In the genomic region with DNA sequence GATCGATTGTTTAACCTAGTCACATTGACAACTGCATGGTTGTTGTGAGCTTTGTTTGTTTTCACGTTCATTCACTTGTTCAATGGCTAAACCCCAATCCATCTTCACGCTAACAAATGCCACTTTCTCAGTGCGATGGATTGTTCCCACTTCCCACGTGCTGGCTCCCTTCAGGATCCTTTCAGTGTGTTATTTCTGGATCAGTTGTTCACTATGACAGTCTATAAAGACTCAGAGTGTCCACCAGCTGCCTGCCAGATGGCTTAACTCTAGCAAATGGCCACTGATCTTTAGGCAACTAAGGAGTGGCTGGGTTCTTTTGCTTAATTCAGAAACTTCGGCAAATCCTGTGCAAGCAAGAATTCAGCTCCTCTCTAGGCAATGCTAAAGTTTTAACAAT, we compare ENCODE assay signal across 8 mouse cellular contexts.
DNase-seq lines count a peak whose midpoint lies in the region; ATAC-seq and TF ChIP-seq lines count a peak whose summit lies in the region.

No protein-coding gene starts in this region.

- H3K9ac ChIP-seq in kidney, embryonic 16.5 days (replicated peaks; ENCODE audit: low read length) = no peak overlapping the region
- H3K9ac ChIP-seq in hindbrain, embryonic 15.5 days = no peak overlapping the region
- H3K9ac ChIP-seq in neural tube, embryonic 11.5 days (ENCODE audit: low read length) = no peak overlapping the region
- H3K9ac ChIP-seq in heart, adult 2 months (ENCODE audit: low read depth, low read length) = no peak overlapping the region

- no peak for DNase-seq in kidney, postnatal 36 days
- DNase-seq in embryonic facial prominence, embryonic 10.5 days (ENCODE audit: low spot score) = peak; percentile 42
- DNase-seq in neural tube, embryonic 11.5 days (ENCODE audit: low spot score) = peak; percentile 81
- no peak for DNase-seq in heart, adult 2 months
- DNase-seq in urinary bladder, postnatal 36 days (ENCODE audit: low spot score in 2 of 2) = no peak
- DNase-seq in urinary bladder, postnatal 4 days (ENCODE audit: low spot score in 2 of 2) = no peak

- H3K27ac ChIP-seq in kidney, embryonic 16.5 days (ENCODE audit: low read length) = no peak overlapping the region
- no peak overlapping the region for H3K27ac ChIP-seq in embryonic facial prominence, embryonic 10.5 days (replicated peaks)
- H3K27ac ChIP-seq in hindbrain, embryonic 15.5 days (replicated peaks) = no peak overlapping the region
- H3K27ac ChIP-seq in neural tube, embryonic 11.5 days (ENCODE audit: low read depth, low read length) = no peak overlapping the region
- no peak overlapping the region for H3K27ac ChIP-seq in heart, adult 2 months

- H3K9me3 ChIP-seq in kidney, embryonic 16.5 days (ENCODE audit: low read length) = no peaks in the 10 kb centered on the region
- H3K9me3 ChIP-seq in embryonic facial prominence, embryonic 10.5 days = no peaks in the 10 kb centered on the region
- H3K9me3 ChIP-seq in hindbrain, embryonic 15.5 days = no peaks in the 10 kb centered on the region
- no peaks in the 10 kb centered on the region for H3K9me3 ChIP-seq in neural tube, embryonic 11.5 days (ENCODE audit: control insufficient read depth, low read length)

- WGBS in kidney, embryonic 16.5 days = 23% methylated on average over 6 of the region's 6 CpGs
- 45% methylated on average over 6 of the region's 6 CpGs for WGBS in embryonic facial prominence, embryonic 10.5 days
- 10% methylated on average over 6 of the region's 6 CpGs for WGBS in hindbrain, embryonic 15.5 days
- WGBS in neural tube, embryonic 11.5 days = 6% methylated on average over 6 of the region's 6 CpGs
- 68% methylated on average over 6 of the region's 6 CpGs for WGBS in heart, adult 2 months

- no peak for TF ChIP-seq CTCF in heart, adult 2 months (IDR thresholded peaks at IDR 0.05)

- no peaks in the 10 kb centered on the region for H3K36me3 ChIP-seq in kidney, embryonic 16.5 days (ENCODE audit: insufficient read depth, low read length)
- no peaks in the 10 kb centered on the region for H3K36me3 ChIP-seq in embryonic facial prominence, embryonic 10.5 days (replicated peaks)
- H3K36me3 ChIP-seq in hindbrain, embryonic 15.5 days = no peaks in the 10 kb centered on the region
- H3K36me3 ChIP-seq in neural tube, embryonic 11.5 days (ENCODE audit: control insufficient read depth, insufficient read depth, low read length) = no peaks in the 10 kb centered on the region
- no peaks in the 10 kb centered on the region for H3K36me3 ChIP-seq in heart, adult 2 months (ENCODE audit: control insufficient read depth, insufficient read depth, low read length)

- no peak for TF ChIP-seq POLR2A in heart, adult 2 months (IDR thresholded peaks at IDR 0.05; ENCODE audit: insufficient read depth, low read depth, low read length)

- H3K4me3 ChIP-seq in kidney, embryonic 16.5 days (ENCODE audit: low read length) = no peak overlapping the region
- H3K4me3 ChIP-seq in embryonic facial prominence, embryonic 10.5 days = no peak overlapping the region
- no peak overlapping the region for H3K4me3 ChIP-seq in hindbrain, embryonic 15.5 days
- no peak overlapping the region for H3K4me3 ChIP-seq in neural tube, embryonic 11.5 days (ENCODE audit: low read depth, low read length)
- no peak overlapping the region for H3K4me3 ChIP-seq in heart, adult 2 months

- peak; percentile 39; the same call in 1 of the 2 replicates for ATAC-seq in kidney, embryonic 16.5 days (ENCODE audit: low FRiP score, low TSS enrichment)
- ATAC-seq in hindbrain, embryonic 15.5 days (ENCODE audit: low FRiP score, low read depth) = peak; percentile 83
- peak; percentile 94 for ATAC-seq in neural tube, embryonic 11.5 days (ENCODE audit: insufficient read depth, low FRiP score, low TSS enrichment)

- intact Hi-C loops in heart, adult 2 months (cut with DNase I) = no loop called here

- TF ChIP-seq EP300 in heart, adult 2 months (IDR thresholded peaks at IDR 0.05; ENCODE audit: insufficient read depth, low read depth, low read length) = no peak

- H3K27me3 ChIP-seq in kidney, embryonic 16.5 days (ENCODE audit: insufficient read depth, low read length) = no peaks in the 10 kb centered on the region
- peaks cover 7% of the 10 kb centered on the region for H3K27me3 ChIP-seq in embryonic facial prominence, embryonic 10.5 days (replicated peaks; ENCODE audit: low read depth, poor library complexity, severe bottlenecking)
- peaks cover 35% of the 10 kb centered on the region for H3K27me3 ChIP-seq in hindbrain, embryonic 15.5 days
- H3K27me3 ChIP-seq in neural tube, embryonic 11.5 days (ENCODE audit: control insufficient read depth, insufficient read depth, low read length) = peaks cover 14% of the 10 kb centered on the region
- H3K27me3 ChIP-seq in heart, adult 2 months (ENCODE audit: control insufficient read depth, insufficient read depth, low read length) = no peaks in the 10 kb centered on the region

- H3K79me2 ChIP-seq in heart, adult 2 months (replicated peaks; ENCODE audit: control insufficient read depth, insufficient read depth, low read length) = no peaks in the 10 kb centered on the region

- H3K4me2 ChIP-seq in kidney, embryonic 16.5 days (replicated peaks; ENCODE audit: low read depth, low read length) = no peak overlapping the region
- H3K4me2 ChIP-seq in hindbrain, embryonic 15.5 days = no peak overlapping the region
- no peak overlapping the region for H3K4me2 ChIP-seq in neural tube, embryonic 11.5 days (ENCODE audit: low read depth)

- H3K4me1 ChIP-seq in kidney, embryonic 16.5 days (ENCODE audit: insufficient read depth, low read length) = no peaks in the 10 kb centered on the region
- no peaks in the 10 kb centered on the region for H3K4me1 ChIP-seq in embryonic facial prominence, embryonic 10.5 days
- H3K4me1 ChIP-seq in hindbrain, embryonic 15.5 days (replicated peaks) = no peaks in the 10 kb centered on the region; the same call in 1 of the 2 replicates
- H3K4me1 ChIP-seq in neural tube, embryonic 11.5 days (ENCODE audit: control insufficient read depth, insufficient read depth, low read length) = no peaks in the 10 kb centered on the region
- H3K4me1 ChIP-seq in heart, adult 2 months (ENCODE audit: control insufficient read depth, insufficient read depth, low read length) = no peaks in the 10 kb centered on the region

Comparison
In these comparisons a context has a peak if more than half of its experiments do, and no peak if none do; other contexts are left out.
1. ATAC-seq: peak in every context shown above with its lines; median percentile 94 in neural tube, embryonic 11.5 days; 83 in hindbrain, embryonic 15.5 days; 39 in kidney, embryonic 16.5 days.
2. DNase-seq: peak in embryonic facial prominence, embryonic 10.5 days (single experiment) and neural tube, embryonic 11.5 days (single experiment); none in kidney, postnatal 36 days (0 of 2), heart, adult 2 months (0 of 2), urinary bladder, postnatal 36 days (0 of 2) and urinary bladder, postnatal 4 days (0 of 2).